Mouse (Mus musculus): Measurements from ENCODE around the gene Cacng2. TPM values are rescaled to one million over a fixed set of nuclear protein-coding genes. Genes with fewer than 3 reads are reported as not detected.

Cacng2 gene
- total and polyA plus RNA-seq, 3 experiments: not detected

DNA sequence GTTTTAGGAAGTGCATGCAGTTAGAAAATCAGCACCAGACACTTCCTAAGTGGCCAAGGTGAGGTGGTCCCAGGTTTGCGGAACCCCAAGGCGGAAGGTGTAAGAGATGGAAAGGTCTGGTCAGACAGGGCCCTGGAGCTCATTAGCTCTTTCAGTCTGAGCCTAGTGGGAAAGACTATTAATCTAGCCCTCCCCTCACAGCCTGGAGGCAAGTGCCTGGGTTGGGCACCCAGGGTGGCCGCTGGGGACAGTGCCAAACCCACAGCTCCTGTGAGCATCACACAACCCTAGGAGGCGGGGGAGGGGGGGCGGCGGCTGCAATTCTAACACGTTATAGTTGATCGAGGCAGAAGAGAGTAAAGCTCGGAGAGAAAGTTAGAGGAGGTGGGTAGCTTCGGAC lies 3.6 kb downstream of the Cacng2 start:
- no peaks in the 10 kb centered on the region for H3K79me2 ChIP-seq (replicated peaks; ENCODE audit: control insufficient read depth, insufficient read depth, low read length)
- WGBS: 69% methylated on average over 10 of the region's 10 CpGs
- intact Hi-C loops (cut with DNase I): loop anchor here (10.0 kb wide), 1 partner anchor 181 kb away; no protein-coding TSS in a partner anchor
- no peaks in the 10 kb centered on the region for H3K4me1 ChIP-seq (ENCODE audit: control insufficient read depth, insufficient read depth, low read length)
- no peaks in the 10 kb centered on the region for H3K36me3 ChIP-seq (ENCODE audit: control insufficient read depth, insufficient read depth, low read length)
- H3K4me3 ChIP-seq: no peak overlapping the region
- no peak overlapping the region for H3K9ac ChIP-seq (ENCODE audit: low read depth, low read length)
- peaks cover 1% of the 10 kb centered on the region; the same call in 1 of the 2 replicates for H3K27me3 ChIP-seq (ENCODE audit: control insufficient read depth, insufficient read depth, low read length)
- no peak for TF ChIP-seq POLR2A (IDR thresholded peaks at IDR 0.05; ENCODE audit: insufficient read depth, low read depth, low read length)
- TF ChIP-seq EP300 (IDR thresholded peaks at IDR 0.05; ENCODE audit: insufficient read depth, low read depth, low read length): no peak
- no peak for TF ChIP-seq CTCF (IDR thresholded peaks at IDR 0.05)
- no peak for DNase-seq
- H3K27ac ChIP-seq: no peak overlapping the region

DNA sequence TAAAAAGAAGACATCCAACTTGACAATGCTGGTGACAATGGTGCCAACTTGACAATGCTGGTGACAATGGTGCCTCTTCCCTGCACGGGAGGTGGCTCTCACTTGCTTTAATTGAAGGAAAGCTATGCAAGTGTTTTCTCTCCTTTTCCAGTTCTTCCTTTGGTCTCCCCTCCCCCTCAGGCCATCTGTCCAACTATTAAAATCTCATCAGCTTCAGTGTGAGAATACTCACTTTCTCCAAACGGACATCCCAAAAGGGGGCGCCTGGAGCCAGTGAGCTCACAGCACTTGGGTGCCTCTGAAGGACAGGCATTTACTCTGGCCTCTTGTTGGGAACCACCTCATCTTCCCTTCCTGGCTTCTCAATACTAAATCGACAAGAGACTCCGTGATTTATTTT lies 20.3 kb downstream of the Cacng2 start:
- Histone ChIP-seq H3K4me3 (no peak overlapping the region), H3K27ac (no peak overlapping the region), H3K36me3 (ENCODE audit: control insufficient read depth, insufficient read depth, low read length) (no peaks in the 10 kb centered on the region), H3K79me2 (replicated peaks; ENCODE audit: control insufficient read depth, insufficient read depth, low read length) (no peaks in the 10 kb centered on the region), H3K4me1 (ENCODE audit: control insufficient read depth, insufficient read depth, low read length) (no peaks in the 10 kb centered on the region), H3K9ac (ENCODE audit: low read depth, low read length) (no peak overlapping the region), H3K27me3 (ENCODE audit: control insufficient read depth, insufficient read depth, low read length) (no peaks in the 10 kb centered on the region)
- intact Hi-C loops (cut with DNase I): no loop called here
- TF ChIP-seq CTCF (IDR thresholded peaks at IDR 0.05) (no peak), EP300 (IDR thresholded peaks at IDR 0.05; ENCODE audit: insufficient read depth, low read depth, low read length) (no peak), POLR2A (IDR thresholded peaks at IDR 0.05; ENCODE audit: insufficient read depth, low read depth, low read length) (no peak)
- no peak for DNase-seq
- WGBS: 50% methylated on average over 5 of the region's 5 CpGs

DNA sequence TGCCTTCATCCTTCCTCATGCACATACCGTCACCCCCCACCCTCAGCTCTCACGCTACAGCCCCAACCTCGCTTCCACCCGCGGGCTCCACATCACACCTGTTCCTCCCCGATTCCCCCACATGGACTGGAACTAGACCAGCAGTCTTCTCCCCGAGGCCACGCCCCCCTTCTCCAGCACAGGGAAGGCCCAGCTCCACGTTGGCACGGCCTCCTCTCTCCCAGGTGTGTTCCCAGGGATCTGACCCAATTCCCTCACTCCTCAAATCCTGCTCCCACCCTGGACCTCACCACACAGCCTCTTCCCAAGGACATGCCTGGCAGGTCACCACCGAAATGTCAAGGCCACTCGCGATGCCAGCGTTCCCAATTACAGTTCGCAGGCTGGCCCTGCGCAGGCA lies 23.8 kb downstream of the Cacng2 start:
- H3K79me2 ChIP-seq (replicated peaks; ENCODE audit: control insufficient read depth, insufficient read depth, low read length): no peaks in the 10 kb centered on the region
- H3K9ac ChIP-seq (ENCODE audit: low read depth, low read length): no peak overlapping the region
- H3K27ac ChIP-seq: no peak overlapping the region
- intact Hi-C loops (cut with DNase I): no loop called here
- H3K36me3 ChIP-seq (ENCODE audit: control insufficient read depth, insufficient read depth, low read length): no peaks in the 10 kb centered on the region
- H3K27me3 ChIP-seq (ENCODE audit: control insufficient read depth, insufficient read depth, low read length): no peaks in the 10 kb centered on the region
- H3K4me3 ChIP-seq: no peak overlapping the region
- TF ChIP-seq CTCF (IDR thresholded peaks at IDR 0.05) (no peak), POLR2A (IDR thresholded peaks at IDR 0.05; ENCODE audit: insufficient read depth, low read depth, low read length) (no peak), EP300 (IDR thresholded peaks at IDR 0.05; ENCODE audit: insufficient read depth, low read depth, low read length) (no peak)
- 84% methylated on average over 16 of the region's 16 CpGs for WGBS
- no peak for DNase-seq
- H3K4me1 ChIP-seq (ENCODE audit: control insufficient read depth, insufficient read depth, low read length): no peaks in the 10 kb centered on the region

DNA sequence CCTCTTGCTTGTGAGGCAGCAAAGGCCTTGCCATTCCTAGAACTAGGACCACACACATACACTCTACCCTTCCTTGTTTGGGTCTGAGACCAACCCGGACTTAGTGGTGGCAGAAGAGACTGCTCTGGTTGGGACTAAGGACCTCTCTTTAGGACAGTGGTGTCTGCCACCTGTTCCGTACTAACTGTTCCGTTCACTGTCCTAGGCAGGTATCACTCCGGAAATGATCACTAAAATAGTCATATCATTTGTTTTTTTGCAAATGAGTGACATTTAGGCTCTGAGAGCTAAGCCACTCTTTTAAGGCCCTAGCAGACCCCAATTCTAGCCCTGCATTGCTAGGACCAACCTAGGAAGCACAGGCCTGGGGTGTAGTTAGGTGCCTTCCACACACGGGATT lies 26.2 kb downstream of the Cacng2 start:
- H3K4me3 ChIP-seq: no peak overlapping the region
- H3K9ac ChIP-seq (ENCODE audit: low read depth, low read length): no peak overlapping the region
- no peak overlapping the region for H3K27ac ChIP-seq
- H3K4me1 ChIP-seq (ENCODE audit: control insufficient read depth, insufficient read depth, low read length): no peaks in the 10 kb centered on the region
- no peaks in the 10 kb centered on the region for H3K27me3 ChIP-seq (ENCODE audit: control insufficient read depth, insufficient read depth, low read length)
- H3K79me2 ChIP-seq (replicated peaks; ENCODE audit: control insufficient read depth, insufficient read depth, low read length): no peaks in the 10 kb centered on the region
- intact Hi-C loops (cut with DNase I): no loop called here
- TF ChIP-seq POLR2A (IDR thresholded peaks at IDR 0.05; ENCODE audit: insufficient read depth, low read depth, low read length): no peak
- TF ChIP-seq EP300 (IDR thresholded peaks at IDR 0.05; ENCODE audit: insufficient read depth, low read depth, low read length): no peak
- TF ChIP-seq CTCF (IDR thresholded peaks at IDR 0.05): no peak
- H3K36me3 ChIP-seq (ENCODE audit: control insufficient read depth, insufficient read depth, low read length): no peaks in the 10 kb centered on the region
- DNase-seq: no peak
- WGBS: 79% methylated on average over 5 of the region's 5 CpGs

DNA sequence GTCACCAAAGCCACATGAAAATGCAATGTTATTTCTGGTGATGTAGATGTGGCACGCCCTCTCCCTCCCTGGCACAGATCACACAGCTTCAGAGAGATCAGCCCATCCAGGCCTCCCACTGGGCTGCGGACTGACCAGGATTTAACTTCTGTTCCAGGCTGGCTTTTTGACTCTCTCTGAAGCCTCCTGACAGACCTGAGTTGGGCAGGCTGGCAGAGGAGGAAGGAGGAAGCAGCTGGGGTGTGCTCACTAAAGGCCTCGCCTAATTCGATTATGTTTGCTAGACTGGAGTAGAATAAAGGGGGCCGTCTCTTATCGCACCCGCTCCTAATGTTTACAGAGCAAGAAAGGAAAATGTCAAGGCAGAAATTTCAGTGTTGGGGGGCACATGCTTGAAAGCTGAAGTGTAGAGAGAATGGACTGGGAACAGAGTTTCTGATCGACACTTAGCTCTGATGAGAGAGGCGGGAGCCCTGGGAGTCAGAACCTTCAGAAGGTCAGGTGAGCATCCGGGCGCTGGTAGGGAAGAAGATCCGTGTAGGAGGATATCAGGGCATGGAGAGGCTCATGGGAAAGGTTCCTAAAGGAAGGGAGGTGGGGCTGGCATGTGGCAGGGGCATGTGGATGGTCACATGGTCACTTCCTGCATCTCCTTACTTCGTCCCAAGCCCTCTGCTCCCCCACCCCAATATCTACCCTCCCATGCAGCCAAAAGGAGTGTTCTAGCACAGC lies 36.8 kb downstream of the Cacng2 start:
- Histone ChIP-seq H3K79me2 (replicated peaks; ENCODE audit: control insufficient read depth, insufficient read depth, low read length) (no peaks in the 10 kb centered on the region), H3K36me3 (ENCODE audit: control insufficient read depth, insufficient read depth, low read length) (no peaks in the 10 kb centered on the region), H3K4me3 (no peak overlapping the region), H3K27me3 (ENCODE audit: control insufficient read depth, insufficient read depth, low read length) (no peaks in the 10 kb centered on the region), H3K4me1 (ENCODE audit: control insufficient read depth, insufficient read depth, low read length) (no peaks in the 10 kb centered on the region), H3K27ac (no peak overlapping the region), H3K9ac (ENCODE audit: low read depth, low read length) (no peak overlapping the region)
- 65% methylated on average over 13 of the region's 13 CpGs for WGBS
- no peak for DNase-seq
- no peak for TF ChIP-seq POLR2A (IDR thresholded peaks at IDR 0.05; ENCODE audit: insufficient read depth, low read depth, low read length)
- no peak for TF ChIP-seq EP300 (IDR thresholded peaks at IDR 0.05; ENCODE audit: insufficient read depth, low read depth, low read length)
- TF ChIP-seq CTCF (IDR thresholded peaks at IDR 0.05): no peak
- intact Hi-C loops (cut with DNase I): no loop called here

DNA sequence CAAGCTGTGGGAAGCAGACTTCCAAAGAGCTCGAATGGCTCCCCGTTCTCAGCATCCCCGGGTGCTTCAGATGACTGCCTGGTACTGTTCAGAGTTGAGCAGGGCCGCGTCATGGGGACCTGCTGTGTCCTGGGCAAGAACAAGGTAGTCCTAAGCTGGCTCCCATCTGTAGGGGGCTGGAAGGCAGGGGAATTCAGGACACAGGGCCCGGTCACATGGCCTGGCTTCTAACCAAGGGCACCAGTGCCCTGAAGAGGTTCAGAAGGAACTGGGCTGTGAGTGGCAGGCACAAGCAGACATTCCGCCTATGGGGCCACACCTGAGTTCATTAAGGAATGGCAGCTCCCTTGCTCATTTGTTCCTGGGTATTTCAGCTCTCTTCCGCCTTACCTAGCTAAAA lies 37.7 kb downstream of the Cacng2 start:
- Histone ChIP-seq H3K4me1 (ENCODE audit: control insufficient read depth, insufficient read depth, low read length) (no peaks in the 10 kb centered on the region), H3K36me3 (ENCODE audit: control insufficient read depth, insufficient read depth, low read length) (no peaks in the 10 kb centered on the region), H3K27ac (no peak overlapping the region), H3K27me3 (ENCODE audit: control insufficient read depth, insufficient read depth, low read length) (no peaks in the 10 kb centered on the region), H3K9ac (ENCODE audit: low read depth, low read length) (no peak overlapping the region), H3K4me3 (no peak overlapping the region), H3K79me2 (replicated peaks; ENCODE audit: control insufficient read depth, insufficient read depth, low read length) (no peaks in the 10 kb centered on the region)
- no peak for DNase-seq
- WGBS: 61% methylated on average over 8 of the region's 8 CpGs
- intact Hi-C loops (cut with DNase I): no loop called here
- no peak for TF ChIP-seq EP300 (IDR thresholded peaks at IDR 0.05; ENCODE audit: insufficient read depth, low read depth, low read length)
- TF ChIP-seq CTCF (IDR thresholded peaks at IDR 0.05): no peak
- TF ChIP-seq POLR2A (IDR thresholded peaks at IDR 0.05; ENCODE audit: insufficient read depth, low read depth, low read length): no peak

All from heart, adult 2 months (tissue).